Mouse (Mus musculus) embryonic facial prominence, embryonic 15.5 days (tissue): Measurements from ENCODE around the gene Asb11. TPM values are rescaled to one million over a fixed set of nuclear protein-coding genes. Genes with fewer than 3 reads are reported as not detected.

ENCODE experiments used
- ATAC-seq: fragments of 200-750 bp; cut with Nextera tagmentation; 2 replicates; pipeline ENCODE4 v1.8.0; 2017; ENCODE audit warnings: low read depth, moderate TSS enrichment; ENCODE audit not compliant: insufficient number of reproducible peaks, low FRiP score, low TSS enrichment
- H3K27ac ChIP-seq: fragments of 300-500 bp; sonication (generic); replicated peaks from 2 replicates; pipeline ENCODE4 v1.5.1; 2015; ENCODE audit warnings: mild to moderate bottlenecking, inconsistent platforms
- H3K27me3 ChIP-seq: fragments of 300-500 bp; sonication (generic); 2 replicates; pipeline ENCODE4 v1.6.1; 2015; ENCODE audit warnings: inconsistent platforms
- H3K36me3 ChIP-seq: fragments of 300-500 bp; sonication (generic); 2 replicates; pipeline ENCODE4 v1.6.1; 2015; ENCODE audit warnings: mild to moderate bottlenecking, inconsistent platforms
- H3K4me1 ChIP-seq: fragments of 300-500 bp; sonication (generic); 2 replicates; pipeline ENCODE4 v1.6.1; 2015; ENCODE audit warnings: inconsistent platforms
- H3K4me2 ChIP-seq: fragments of 300-500 bp; sonication (generic); replicated peaks from 2 replicates; pipeline ENCODE4 v1.6.1; 2015; ENCODE audit warnings: mild to moderate bottlenecking, inconsistent platforms
- H3K4me3 ChIP-seq: fragments of 300-500 bp; sonication (generic); replicated peaks from 2 replicates; pipeline ENCODE4 v1.5.1; 2015; ENCODE audit warnings: mild to moderate bottlenecking, inconsistent platforms
- H3K9ac ChIP-seq: fragments of 300-500 bp; sonication (generic); 2 replicates; pipeline ENCODE4 v1.6.1; 2015; ENCODE audit warnings: inconsistent platforms
- H3K9me3 ChIP-seq: fragments of 300-500 bp; sonication (generic); replicated peaks from 2 replicates; pipeline ENCODE4 v1.6.1; 2016; ENCODE audit warnings: inconsistent platforms
- WGBS: fragments of 180-500 bp; shearing (Covaris S2); methylation state at CpG from one replicate; pipeline ENCODE4 v1.1.7; 2015; 5-methylcytosine and 5-hydroxymethylcytosine counted together
- polyA plus RNA-seq: library from polyadenylated mRNA; unstranded; fragments of >200 nt; fragmentation: Nextera tagmentation; extraction: Ambion mirVana; gene quantifications from 2 replicates; pipeline ENCODE4 v1.2.1, GENCODE M21; 2015

Gene Asb11
- 0.32 TPM in 1 of 2 replicates, not detected in the other for polyA plus RNA-seq

DNA sequence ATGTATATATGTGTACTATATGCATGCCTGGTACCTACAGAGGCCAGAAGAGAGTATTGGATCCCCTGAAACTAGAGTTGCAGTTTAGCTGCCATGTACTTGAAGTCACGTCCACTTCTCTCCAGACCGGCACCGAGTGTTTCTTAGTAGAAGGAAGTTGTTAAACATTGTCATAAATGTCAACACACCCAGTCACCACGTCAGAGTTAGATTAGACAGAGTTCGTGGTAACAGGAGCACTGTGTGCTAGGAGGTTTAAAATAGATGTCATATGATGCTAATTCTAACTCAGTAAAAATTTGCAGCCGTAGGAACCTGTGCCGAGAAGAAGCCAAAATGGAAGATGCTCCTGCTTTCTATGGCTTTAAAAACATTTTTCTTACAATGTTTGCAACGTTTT lies at the start of gene Asb11:
Gene Asb11 (plus strand): TSS at position 286 of the 400 bp plus-strand sequence.
- Histone ChIP-seq H3K4me3 (no peak within 1 kb of the TSS), H3K27ac (no peak within 1 kb of the TSS), H3K9me3 (no peaks in the 10 kb centered on the region), H3K4me2 (no peak within 1 kb of the TSS), H3K4me1 (no peaks in the 10 kb centered on the region), H3K36me3 (peaks cover 3% of the 10 kb centered on the region; the same call in 1 of the 2 replicates), H3K27me3 (no peaks in the 10 kb centered on the region), H3K9ac (no peak within 1 kb of the TSS)
- WGBS: 60% methylated on average over 8 of the region's 8 CpGs
- no peak for ATAC-seq

DNA sequence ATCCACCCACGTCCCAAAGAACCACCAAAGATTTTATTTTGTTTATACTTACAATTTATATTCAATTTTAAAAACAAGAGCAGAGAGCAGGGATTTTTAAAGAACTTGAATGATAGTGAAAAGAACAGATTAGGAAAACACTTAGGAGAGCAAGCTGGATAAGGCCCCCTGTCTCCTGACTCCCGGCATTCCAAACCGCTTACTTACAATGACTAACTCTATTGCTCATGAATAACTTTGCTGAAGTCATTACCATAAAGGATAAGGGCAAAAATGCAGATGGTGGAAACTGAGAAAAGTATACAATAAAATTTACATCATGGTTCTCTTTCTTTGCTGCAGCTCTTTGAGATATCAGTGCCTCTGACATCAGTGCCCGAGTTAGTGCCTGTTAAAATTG lies 42.7 kb upstream of the Asb11 start:
- Histone ChIP-seq H3K9ac (no peak overlapping the region), H3K27ac (no peak overlapping the region), H3K27me3 (peaks cover 3% of the 10 kb centered on the region; the same call in 1 of the 2 replicates), H3K4me3 (no peak overlapping the region), H3K36me3 (no peaks in the 10 kb centered on the region), H3K4me2 (no peak overlapping the region), H3K4me1 (no peaks in the 10 kb centered on the region), H3K9me3 (no peaks in the 10 kb centered on the region)
- ATAC-seq: no peak
- 69% methylated on average over 4 of the region's 4 CpGs for WGBS

DNA sequence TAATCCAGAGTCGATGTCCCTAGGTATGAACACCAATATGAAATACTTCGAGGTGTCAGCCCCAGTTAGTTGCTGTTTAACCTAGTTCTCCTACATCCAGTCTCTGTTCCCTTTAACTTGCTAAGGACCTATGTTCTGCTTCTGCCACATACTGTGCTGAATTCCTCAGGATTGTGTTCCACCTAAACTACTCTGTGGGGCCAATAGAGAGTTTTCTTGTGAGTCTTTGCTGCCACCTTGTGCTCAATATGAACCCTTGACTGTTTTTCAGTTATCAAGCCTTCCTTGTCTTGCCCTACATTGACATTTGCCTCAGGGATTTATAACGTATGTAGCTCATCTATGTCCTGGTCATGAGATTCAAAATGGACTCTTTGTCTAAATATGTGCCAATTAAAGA lies 38.3 kb upstream of the Asb11 start:
- WGBS: 56% methylated on average over 3 of the region's 3 CpGs
- Histone ChIP-seq H3K4me2 (no peak overlapping the region), H3K36me3 (no peaks in the 10 kb centered on the region), H3K4me1 (no peaks in the 10 kb centered on the region), H3K9ac (no peak overlapping the region), H3K9me3 (no peaks in the 10 kb centered on the region), H3K27ac (no peak overlapping the region), H3K27me3 (no peaks in the 10 kb centered on the region), H3K4me3 (no peak overlapping the region)
- no peak for ATAC-seq

DNA sequence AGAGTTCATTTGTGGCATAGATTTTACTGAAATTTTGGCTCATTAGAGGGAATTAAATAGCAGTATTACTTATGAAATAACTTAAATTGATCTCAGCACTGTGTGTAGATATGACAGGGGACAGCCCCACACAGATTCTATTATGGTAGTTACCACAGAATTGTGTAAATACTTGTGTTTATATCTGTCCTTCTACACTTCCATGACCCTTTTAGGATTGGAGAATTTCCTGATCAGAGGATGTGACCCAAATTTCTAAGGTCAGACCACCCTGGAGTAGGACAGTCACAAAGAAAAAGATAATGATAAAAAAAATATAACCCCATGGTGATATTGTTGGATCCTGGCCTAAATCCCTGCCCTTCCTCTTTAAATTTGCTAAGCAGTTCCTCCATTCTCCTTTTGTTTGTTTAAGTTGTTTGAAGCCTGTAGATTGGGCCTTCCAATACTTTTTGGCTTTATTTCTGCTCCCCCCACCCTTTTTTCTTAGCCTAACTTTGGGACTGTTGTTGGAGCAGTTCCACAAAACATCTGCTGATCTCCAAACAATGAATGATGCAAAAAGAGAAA lies 31.6 kb upstream of the Asb11 start:
- no peaks in the 10 kb centered on the region for H3K4me1 ChIP-seq
- H3K4me3 ChIP-seq: no peak overlapping the region
- H3K9me3 ChIP-seq: no peaks in the 10 kb centered on the region
- ATAC-seq: no peak
- no peak overlapping the region for H3K9ac ChIP-seq
- H3K36me3 ChIP-seq: no peaks in the 10 kb centered on the region
- no peaks in the 10 kb centered on the region for H3K27me3 ChIP-seq
- no peak overlapping the region for H3K27ac ChIP-seq
- no peak overlapping the region for H3K4me2 ChIP-seq

- H3K4me1 ChIP-seq: no peaks in the 10 kb centered on the region
- no peak overlapping the region for H3K27ac ChIP-seq
- whole genome bisulfite sequencing: 66% methylated on average over 9 of the region's 9 CpGs
- no peak overlapping the region for H3K9ac ChIP-seq
- no peaks in the 10 kb centered on the region for H3K9me3 ChIP-seq
- no peak for ATAC-seq
- H3K4me2 ChIP-seq: no peak overlapping the region
- no peaks in the 10 kb centered on the region for H3K27me3 ChIP-seq
- no peaks in the 10 kb centered on the region for H3K36me3 ChIP-seq
- H3K4me3 ChIP-seq: no peak overlapping the region
Measured at GRCm38 (mm10) chrX:164406133-164407022, 30.4 kb upstream of the Asb11 start.

- H3K27ac ChIP-seq: no peak overlapping the region
- 79% methylated on average over 3 of the region's 3 CpGs for WGBS
- no peak for ATAC-seq
- no peak overlapping the region for H3K4me2 ChIP-seq
- no peaks in the 10 kb centered on the region for H3K27me3 ChIP-seq
- no peak overlapping the region for H3K9ac ChIP-seq
- H3K9me3 ChIP-seq: no peaks in the 10 kb centered on the region
- H3K4me1 ChIP-seq: no peaks in the 10 kb centered on the region
- no peak overlapping the region for H3K4me3 ChIP-seq
- H3K36me3 ChIP-seq: no peaks in the 10 kb centered on the region
Measured at GRCm38 (mm10) chrX:164408301-164408927, 28.4 kb upstream of the Asb11 start.

DNA sequence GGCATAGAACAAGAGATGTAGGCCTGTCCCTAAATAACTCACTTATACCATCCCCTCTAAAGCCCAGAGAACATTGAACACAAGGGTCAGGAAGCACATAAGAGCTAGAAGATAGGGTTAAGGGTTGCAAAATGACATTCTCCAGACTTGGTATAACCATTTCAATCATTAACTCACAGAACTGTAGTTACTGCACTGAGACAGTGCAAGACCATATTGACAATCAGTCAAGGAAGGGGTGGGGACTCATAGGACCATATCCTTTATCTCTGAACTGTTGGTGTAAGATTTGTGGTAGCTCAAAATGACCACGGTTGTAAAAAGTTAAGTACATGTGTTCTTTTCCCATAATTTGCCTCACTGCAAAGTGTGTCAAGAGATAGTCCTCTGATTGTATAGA lies 26.2 kb upstream of the Asb11 start:
- no peaks in the 10 kb centered on the region for H3K4me1 ChIP-seq
- no peaks in the 10 kb centered on the region for H3K9me3 ChIP-seq
- no peak overlapping the region for H3K27ac ChIP-seq
- H3K4me3 ChIP-seq: no peak overlapping the region
- ATAC-seq: no peak
- no peaks in the 10 kb centered on the region for H3K27me3 ChIP-seq
- H3K9ac ChIP-seq: no peak overlapping the region
- WGBS: 89% methylated on average over 1 of the region's 1 CpGs
- no peaks in the 10 kb centered on the region for H3K36me3 ChIP-seq
- no peak overlapping the region for H3K4me2 ChIP-seq

- WGBS: 74% methylated on average over 2 of the region's 2 CpGs
- H3K9ac ChIP-seq: no peak overlapping the region
- no peaks in the 10 kb centered on the region for H3K36me3 ChIP-seq
- ATAC-seq: no peak
- no peak overlapping the region for H3K4me2 ChIP-seq
- no peaks in the 10 kb centered on the region for H3K27me3 ChIP-seq
- H3K9me3 ChIP-seq: no peaks in the 10 kb centered on the region
- no peaks in the 10 kb centered on the region for H3K4me1 ChIP-seq
- no peak overlapping the region for H3K27ac ChIP-seq
- H3K4me3 ChIP-seq: no peak overlapping the region
Measured at GRCm38 (mm10) chrX:164416803-164417202, 20.0 kb upstream of the Asb11 start.

DNA sequence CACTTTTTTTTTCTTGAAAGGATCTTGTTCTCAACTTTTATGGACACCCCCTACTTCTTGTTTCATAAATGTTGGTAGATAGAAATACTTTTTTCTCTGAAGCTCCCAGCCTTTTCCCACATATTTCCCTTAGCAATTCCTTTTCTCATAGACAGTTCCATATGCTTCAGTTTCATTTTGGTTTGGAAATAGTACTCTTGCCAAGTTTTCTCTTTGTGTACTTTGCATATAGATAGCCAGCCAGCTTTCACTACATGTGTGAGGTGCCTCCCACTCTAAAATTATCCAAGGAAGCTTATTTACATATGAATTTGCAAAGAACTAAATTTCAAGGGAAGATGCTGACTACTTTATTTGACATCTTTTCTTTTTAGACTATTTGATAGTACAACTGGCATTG lies 18.8 kb upstream of the Asb11 start:
- Histone ChIP-seq H3K4me1 (no peaks in the 10 kb centered on the region), H3K27me3 (no peaks in the 10 kb centered on the region), H3K9me3 (no peaks in the 10 kb centered on the region), H3K4me3 (no peak overlapping the region), H3K4me2 (no peak overlapping the region), H3K27ac (no peak overlapping the region), H3K36me3 (peaks cover 4% of the 10 kb centered on the region; the same call in 1 of the 2 replicates), H3K9ac (no peak overlapping the region)
- ATAC-seq: no peak

GRCm38 (mm10) chrX:164419471-164419939 lies 17.3 kb upstream of the Asb11 start, which contains the start of gene Piga:
Piga (plus strand) TSS chrX:164419787.
- H3K36me3 ChIP-seq: peaks cover 5% of the 10 kb centered on the region; the same call in 1 of the 2 replicates
- no peaks in the 10 kb centered on the region for H3K4me1 ChIP-seq
- H3K4me3 ChIP-seq: peak within 1 kb of the TSS; percentile 59
- peak within 1 kb of the TSS; percentile 54 for H3K9ac ChIP-seq
- peak within 1 kb of the TSS; percentile 50 for H3K4me2 ChIP-seq
- H3K27ac ChIP-seq: peak within 1 kb of the TSS; percentile 76
- ATAC-seq: peak; percentile 99
- WGBS: 21% methylated on average over 40 of the region's 40 CpGs
- no peaks in the 10 kb centered on the region for H3K9me3 ChIP-seq
- H3K27me3 ChIP-seq: no peaks in the 10 kb centered on the region

DNA sequence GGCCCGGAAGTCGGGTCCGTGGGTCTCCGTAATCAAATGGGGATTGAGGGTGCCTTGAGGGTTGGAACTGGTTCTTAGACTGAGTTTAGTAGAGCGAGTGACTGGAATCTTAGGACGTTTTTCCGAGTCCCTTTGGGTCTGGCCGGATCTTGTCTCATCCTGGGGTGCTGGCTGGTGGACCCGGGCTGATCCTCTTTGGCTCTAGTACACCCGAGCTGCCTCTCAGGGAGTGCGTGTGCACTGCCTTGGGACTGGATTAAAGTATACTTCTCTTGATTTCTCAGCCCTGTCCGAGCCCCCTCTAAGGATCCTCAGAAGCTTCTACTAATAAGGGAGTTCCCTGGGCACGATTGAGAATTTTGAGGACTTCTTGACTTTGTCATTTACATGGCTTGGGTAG lies 16.8 kb upstream of the Asb11 start:
- H3K27me3 ChIP-seq: no peaks in the 10 kb centered on the region
- peak overlapping the region; percentile 76 for H3K27ac ChIP-seq
- H3K9ac ChIP-seq: peak overlapping the region; percentile 54
- peaks cover 5% of the 10 kb centered on the region; the same call in 1 of the 2 replicates for H3K36me3 ChIP-seq
- peak overlapping the region; percentile 50 for H3K4me2 ChIP-seq
- no peaks in the 10 kb centered on the region for H3K9me3 ChIP-seq
- 15% methylated on average over 13 of the region's 13 CpGs for WGBS
- H3K4me1 ChIP-seq: no peaks in the 10 kb centered on the region
- peak overlapping the region; percentile 59 for H3K4me3 ChIP-seq
- peak; percentile 5 for ATAC-seq
